Mouse (Mus musculus): ENCODE measurements around the gene Chd6. TPM values are rescaled to one million over a fixed set of nuclear protein-coding genes. Genes with fewer than 3 reads are reported as not detected.
"Not testable (repeated sequence)": the region's sequence is repeated elsewhere in the genome, so short reads cannot be mapped to it uniquely, and the experiment has no call there.

The Chd6 gene
- total RNA-seq, 1 experiment from 2014 or later, result 30.0 TPM

DNA sequence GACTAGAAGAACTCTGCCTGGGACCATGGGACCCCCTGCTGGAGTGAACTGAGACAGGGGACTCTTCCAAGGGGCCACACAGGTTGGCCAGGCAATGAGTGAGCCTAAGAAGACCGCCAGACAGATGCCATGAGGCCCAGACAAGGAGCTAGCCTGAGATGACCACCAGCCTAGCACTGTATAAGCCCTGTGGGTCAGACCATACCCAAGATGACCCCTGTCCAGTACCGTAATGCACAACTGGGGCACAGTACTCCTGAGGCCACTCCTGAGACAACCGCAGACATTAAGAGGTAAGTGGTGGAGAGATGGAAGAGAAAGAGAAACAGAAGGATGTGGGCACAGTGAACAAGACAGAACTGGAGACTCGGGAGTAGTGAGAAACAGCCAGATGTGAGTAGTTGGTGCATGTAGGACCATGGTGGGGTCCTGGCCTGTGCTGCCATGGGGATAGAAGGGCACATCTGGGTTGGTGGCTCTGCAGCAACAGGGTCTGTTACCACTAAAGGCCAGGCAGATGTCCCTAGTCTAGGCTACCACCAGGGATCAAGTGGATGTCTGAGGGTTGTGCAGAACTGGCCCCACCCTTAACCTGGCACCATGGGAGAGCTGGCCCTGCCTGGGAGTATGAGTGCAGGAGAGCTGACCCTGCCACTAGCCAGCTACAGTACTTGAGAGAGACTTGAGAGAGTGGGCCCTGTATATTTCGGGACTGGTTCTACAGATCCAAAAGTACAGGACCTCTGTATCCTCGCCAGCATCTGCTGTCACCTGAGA lies 111.7 kb downstream of the Chd6 start:
- ATAC-seq (replicated peaks; ENCODE audit: insufficient number of reproducible peaks, low FRiP score, low TSS enrichment, poor library complexity, severe bottlenecking), result 0 out of 2 replicates have a peak, but pooled peaks have one; percentile 31

DNA sequence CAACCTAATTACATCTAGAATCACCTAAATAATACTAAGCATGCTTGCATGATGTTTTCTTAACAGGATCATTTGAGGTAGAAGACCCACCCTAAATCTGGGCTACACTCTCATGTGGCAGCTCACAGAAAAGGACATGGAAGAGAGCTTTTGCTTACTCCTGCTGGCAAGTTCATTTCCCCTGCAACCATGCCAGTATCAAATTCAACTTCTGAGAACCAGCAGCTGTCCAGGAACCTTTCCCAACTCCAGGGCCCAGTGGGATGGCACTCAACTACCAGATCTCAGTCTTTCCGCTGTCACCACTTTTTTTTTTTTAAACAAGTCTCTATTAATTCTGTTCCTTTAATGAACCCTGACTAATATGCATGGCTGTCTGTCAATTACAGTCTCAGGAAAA lies 114.7 kb downstream of the Chd6 start:
- ATAC-seq (replicated peaks; ENCODE audit: insufficient number of reproducible peaks, low FRiP score, low TSS enrichment, poor library complexity, severe bottlenecking), result no peak

DNA sequence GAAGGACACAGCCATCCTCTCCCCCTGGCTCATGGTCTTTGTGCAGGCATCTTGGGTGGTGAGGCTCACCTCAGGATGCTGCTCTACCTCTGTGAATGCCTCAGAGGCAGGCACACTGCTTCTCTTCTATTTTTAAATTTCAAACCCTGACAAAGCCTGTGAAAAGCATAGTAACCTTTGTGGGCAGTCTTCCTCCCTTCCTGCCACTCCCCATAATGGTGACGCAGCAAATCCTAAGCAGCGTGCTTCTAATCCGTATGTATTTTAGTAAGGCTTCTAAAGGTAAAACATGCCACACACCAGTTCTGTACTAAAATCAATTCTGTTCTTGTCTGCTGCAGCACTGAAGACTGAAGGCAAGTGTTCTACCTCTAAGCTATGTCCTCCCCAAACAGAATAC lies 116.4 kb downstream of the Chd6 start:
- no peak for ATAC-seq (replicated peaks; ENCODE audit: insufficient number of reproducible peaks, low FRiP score, low TSS enrichment, poor library complexity, severe bottlenecking)

DNA sequence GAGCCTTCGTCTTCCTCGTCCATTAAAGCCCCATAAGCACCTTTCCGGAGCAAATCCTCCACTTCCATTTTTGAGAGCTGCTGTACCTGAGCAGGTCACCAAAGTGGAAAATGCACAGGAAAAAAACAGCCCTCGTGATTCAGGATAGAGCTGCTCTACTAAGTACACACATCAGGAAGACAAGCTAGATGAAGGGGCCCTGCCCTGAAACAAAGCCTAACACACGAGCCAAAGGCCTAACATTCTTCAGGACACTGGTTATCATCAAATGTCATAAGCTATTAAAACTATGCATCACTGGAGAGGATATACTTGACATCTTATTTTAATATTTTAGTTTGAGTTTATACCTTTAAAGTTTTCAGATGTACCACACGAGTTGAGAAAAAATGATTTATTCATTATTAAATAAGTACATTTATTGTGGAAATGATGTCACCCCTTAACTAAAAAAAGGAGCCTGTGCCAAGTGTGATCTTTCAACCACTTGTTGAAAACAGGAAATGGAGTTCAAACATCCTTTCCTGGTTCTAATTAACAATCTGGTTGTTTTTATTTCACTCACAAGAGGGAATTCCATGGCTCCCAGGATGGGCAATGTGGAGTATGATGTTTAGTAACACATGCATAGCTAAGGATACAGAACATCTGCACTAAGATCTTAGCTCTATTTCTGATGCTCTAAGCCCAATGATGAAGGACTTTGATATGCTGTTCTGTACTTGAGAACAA lies 118.4 kb downstream of the Chd6 start:
- ATAC-seq (replicated peaks; ENCODE audit: insufficient number of reproducible peaks, low FRiP score, low TSS enrichment, poor library complexity, severe bottlenecking), result no peak

DNA sequence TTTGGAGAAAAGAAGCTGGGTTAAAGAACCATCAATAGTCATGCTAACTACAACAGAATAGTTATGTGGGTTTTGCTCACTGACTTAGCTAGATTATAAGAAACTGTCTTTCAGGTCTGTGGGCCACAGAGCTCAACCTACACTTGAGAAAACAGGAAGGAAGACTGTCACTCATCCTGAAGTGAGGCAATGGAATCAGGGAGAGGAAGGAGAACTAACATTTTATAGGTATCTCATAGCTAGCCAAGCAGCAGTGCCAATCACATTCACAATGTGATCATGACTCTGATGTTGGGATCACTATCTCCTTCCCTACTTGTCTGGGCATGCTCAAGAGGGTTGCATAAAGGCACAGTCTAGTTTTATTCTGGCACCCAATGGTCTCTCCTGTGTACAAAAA lies 121.4 kb downstream of the Chd6 start:
- ATAC-seq (replicated peaks; ENCODE audit: insufficient number of reproducible peaks, low FRiP score, low TSS enrichment, poor library complexity, severe bottlenecking), result no peak

DNA sequence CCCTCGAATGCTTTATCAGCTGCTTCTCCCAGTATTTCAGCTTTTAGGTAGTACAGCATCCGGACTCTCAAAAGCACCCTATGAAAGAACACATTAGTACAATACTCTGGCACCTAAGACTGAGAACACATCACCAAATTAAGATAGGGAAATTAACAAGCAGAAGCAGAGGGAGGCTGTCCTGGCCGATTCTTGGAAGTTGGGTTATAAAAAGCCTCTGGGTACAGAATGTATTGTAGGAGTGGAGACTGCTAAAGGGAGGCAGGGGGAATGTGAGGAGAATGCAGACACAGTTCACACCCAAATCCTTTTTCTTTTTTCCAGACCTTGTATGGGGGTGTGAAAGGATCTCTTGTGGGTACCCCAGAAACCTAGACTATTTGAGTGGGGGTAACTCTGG lies 126.2 kb downstream of the Chd6 start:
- no peak for ATAC-seq (replicated peaks; ENCODE audit: insufficient number of reproducible peaks, low FRiP score, low TSS enrichment, poor library complexity, severe bottlenecking)

DNA sequence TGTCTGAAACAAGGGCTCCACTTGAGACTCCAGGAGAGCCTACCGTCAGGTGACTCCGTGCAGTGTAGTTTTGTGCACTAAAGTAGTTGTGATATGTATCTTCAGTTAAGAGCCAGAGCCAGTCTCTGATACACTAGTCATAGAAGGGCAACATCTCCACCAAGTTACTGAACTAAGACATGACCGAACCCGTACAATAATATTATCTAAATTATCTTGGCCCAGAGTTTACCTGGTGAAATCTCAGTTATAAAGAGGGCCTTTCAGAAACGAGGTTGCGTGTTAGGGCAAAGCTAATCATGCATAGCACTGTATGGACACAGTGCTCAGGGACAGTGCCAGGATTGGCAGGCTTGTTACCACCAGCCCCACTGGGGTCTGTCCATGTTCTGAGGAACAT lies 127.1 kb downstream of the Chd6 start:
- no peak for ATAC-seq (replicated peaks; ENCODE audit: insufficient number of reproducible peaks, low FRiP score, low TSS enrichment, poor library complexity, severe bottlenecking)

DNA sequence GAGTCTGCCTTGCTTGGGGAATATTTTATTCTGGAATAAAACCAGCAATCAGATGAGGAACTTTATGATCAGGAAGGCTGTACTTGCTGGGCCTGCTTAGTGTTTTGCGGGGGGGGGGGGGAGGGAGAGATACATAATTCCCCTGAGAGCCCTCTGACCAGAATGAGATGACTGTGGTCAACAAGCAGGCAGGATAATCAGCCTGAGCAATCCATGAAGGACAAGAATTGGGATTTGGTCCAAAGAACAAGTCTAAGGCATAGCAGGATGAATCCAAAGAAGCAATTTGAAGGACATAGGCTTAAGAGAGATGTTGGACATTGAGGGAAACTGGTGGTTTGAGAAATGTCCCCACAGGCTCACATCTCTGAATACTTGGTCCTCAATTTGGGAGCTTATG lies 130.2 kb downstream of the Chd6 start:
- no peak for ATAC-seq (replicated peaks; ENCODE audit: insufficient number of reproducible peaks, low FRiP score, low TSS enrichment, poor library complexity, severe bottlenecking)

DNA sequence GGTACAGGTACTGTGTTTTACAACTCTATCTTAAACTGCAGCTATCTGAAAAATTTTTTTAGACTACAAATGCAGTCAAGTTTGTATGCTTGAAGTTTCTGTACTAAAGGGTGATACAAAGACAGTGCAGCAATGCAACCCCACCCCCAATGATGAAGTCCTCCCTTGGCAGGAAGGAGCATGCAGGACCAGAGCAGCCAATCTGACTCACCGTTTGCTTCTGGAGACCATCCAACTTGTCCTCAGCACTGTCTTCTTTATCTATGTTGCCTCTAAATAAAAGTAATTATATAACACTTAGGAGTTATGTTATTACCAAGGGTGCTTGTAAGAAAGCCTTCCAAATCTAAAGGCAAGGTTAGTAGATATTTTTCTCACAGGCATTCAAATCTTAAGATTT lies 131.6 kb downstream of the Chd6 start:
- no peak for ATAC-seq (replicated peaks; ENCODE audit: insufficient number of reproducible peaks, low FRiP score, low TSS enrichment, poor library complexity, severe bottlenecking)

DNA sequence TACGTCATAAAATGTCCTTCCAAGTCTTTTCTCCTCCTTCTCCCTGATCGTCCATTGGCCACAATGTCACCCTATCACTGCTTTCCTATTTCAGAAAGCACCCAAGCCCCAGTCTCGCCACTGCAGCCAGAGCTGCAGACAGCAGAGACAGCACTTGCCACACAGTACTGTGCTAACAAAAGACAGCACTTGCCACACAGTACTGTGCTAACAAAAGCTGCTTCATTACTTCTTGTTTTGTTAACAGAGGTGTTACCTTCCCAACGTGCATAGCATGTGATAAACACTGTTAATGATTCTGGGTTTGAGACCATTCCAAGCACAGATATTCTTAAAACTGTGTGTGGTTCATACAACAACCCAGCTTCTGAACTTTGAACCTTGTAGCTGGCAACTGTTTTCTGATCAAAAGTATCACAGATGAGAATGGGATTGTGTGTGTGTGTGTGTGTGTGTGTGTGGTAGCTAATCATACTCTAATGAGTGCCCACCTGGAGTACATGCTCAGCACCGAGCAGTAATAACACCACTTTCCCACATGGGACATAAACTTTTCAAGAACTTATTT lies 135.1 kb downstream of the Chd6 start:
- no peak for ATAC-seq (replicated peaks; ENCODE audit: insufficient number of reproducible peaks, low FRiP score, low TSS enrichment, poor library complexity, severe bottlenecking)

DNA sequence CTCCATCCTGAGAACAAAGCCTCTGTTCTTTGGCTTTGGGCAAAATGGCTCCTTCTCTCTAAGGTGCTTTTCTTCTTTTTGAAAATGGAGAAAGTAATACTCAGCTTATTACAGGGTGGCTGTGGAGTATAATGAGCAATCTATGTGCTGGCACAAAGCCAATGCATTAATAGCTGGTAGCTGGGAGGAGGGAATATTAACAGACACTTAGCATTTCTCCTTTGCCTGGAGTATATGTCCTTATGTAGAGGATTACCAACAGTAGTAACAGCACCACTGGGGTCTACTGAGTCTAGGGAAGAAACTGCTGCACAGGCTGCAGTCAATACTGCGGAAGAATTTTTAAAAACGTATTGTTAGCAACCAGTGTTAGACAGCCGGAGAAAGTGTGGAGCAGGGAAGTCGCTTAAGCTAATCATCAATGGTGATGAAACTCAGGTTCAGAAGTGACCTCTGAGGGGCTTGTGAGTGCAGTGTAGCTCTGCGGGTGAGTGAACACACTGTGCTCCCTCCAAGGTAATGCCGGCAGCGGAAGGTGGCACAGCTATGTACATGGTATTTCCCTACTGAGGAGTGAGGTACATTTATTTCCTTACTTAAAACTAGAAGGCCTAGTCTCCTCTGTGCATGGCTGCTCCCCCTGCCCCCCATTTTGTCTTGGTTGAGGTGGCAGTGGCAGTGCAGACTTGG lies 136.6 kb downstream of the Chd6 start:
- ATAC-seq (replicated peaks; ENCODE audit: insufficient number of reproducible peaks, low FRiP score, low TSS enrichment, poor library complexity, severe bottlenecking), result no peak

DNA sequence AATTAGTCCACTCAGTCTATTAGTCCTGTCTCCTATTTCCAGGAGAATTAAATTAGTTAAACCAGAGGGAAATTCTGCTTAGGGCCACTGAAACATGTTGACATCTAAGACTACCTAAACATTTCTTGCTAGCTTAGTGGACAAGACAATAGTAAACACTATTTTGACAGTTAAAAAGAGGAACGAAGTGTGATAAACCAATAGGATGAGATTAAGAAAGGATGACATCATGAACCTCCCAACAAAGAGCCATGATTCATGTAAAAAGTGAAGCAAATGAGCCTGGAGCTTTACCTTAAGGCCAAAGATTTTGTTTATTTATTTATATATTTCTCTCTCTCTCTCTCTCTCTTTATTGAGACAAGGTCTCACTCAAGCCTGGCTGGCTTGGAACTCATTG lies 146.7 kb downstream of the Chd6 start:
- no peak for ATAC-seq (replicated peaks; ENCODE audit: insufficient number of reproducible peaks, low FRiP score, low TSS enrichment, poor library complexity, severe bottlenecking)

DNA sequence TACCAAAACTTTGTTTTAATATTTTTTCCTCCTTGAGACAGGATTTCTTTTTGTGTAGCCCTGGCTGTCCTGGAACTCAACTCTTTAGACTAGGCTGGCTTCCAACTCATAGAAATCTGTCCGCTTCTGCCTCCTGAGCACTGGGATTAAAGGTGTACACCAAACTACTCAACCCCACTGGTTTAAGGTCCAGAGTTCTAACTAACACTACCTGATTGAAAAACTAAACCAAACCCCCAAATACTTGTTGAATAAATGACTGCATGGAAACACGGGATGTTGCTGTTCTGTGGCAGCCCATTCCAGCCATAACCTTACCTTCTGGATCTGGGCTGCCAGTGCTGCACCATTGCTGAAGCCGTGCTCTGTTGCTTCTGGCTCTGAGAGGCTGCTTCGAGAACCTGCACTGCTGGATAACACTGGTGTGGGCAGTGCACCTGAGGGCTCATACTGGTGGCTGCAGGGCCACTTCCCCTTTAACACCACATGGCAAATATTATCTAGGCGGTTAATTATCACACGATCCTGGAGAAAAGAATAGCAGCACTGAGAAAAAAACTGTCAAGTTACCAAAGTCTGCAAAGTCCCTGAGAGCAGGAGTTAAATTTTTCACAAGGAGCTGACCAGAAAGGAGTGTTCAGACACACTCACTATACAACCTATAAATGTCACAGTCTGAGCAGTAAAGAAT lies 147.8 kb downstream of the Chd6 start:
- no peak for ATAC-seq (replicated peaks; ENCODE audit: insufficient number of reproducible peaks, low FRiP score, low TSS enrichment, poor library complexity, severe bottlenecking)

DNA sequence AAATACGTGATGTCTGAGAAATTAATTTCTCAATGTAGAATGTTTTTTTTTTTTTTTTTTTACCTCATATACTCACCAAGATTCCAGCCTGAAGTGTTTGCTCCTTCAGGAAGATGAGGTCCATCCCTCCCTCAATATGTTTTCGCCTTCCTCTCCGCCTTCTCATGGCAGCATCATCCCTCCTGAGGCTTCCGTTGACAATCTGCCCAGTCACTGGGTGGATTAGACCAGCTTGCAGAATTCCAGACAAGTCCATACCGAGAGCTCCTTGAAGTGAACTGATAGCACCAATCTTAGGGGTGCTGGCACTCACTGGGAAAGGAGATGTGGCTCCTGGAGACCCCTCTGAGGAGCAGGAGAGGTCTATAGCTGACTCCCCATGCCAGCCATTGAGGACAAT lies 149.0 kb downstream of the Chd6 start:
- ATAC-seq (replicated peaks; ENCODE audit: insufficient number of reproducible peaks, low FRiP score, low TSS enrichment, poor library complexity, severe bottlenecking), result no peak

DNA sequence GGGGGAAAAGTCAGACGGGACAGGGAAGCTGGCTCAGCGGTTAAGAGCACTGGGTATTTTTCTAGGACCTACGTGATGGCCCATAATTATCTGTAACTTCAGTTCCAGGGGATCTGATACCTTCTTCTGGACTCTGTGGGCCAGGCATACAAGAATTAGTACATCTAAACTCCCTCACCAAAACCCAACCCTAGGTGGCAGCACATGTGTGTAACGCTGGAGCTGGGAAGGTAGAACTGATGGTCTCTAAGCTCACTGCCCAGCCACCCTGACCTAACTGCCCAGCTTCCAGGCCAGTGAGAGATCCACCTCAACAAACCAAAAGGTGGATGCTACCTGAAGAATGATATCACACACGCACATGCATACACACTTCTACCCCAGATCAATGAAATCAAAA lies 150.1 kb downstream of the Chd6 start:
- ATAC-seq (replicated peaks; ENCODE audit: insufficient number of reproducible peaks, low FRiP score, low TSS enrichment, poor library complexity, severe bottlenecking), result no peak

DNA sequence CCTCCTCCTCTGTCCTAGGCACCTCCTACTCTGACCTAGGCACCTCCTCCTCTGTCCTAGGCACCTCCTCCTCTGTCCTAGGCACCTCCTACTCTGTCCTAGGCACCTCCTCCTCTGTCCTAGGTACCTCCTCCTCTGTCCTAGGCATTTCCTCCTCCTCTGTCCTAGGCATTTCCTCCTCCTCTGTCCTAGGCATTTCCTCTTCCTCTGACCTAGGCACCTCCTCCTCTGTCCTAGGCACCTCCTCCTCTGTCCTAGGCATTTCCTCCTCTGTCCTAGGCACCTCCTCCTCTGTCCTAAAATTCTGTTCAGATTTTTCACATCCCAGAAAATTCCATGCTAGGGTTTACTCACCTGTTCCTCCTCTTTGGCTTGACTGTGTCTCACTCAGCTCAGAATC lies 151.1 kb downstream of the Chd6 start:
- not testable (repeated sequence) for ATAC-seq (replicated peaks; ENCODE audit: insufficient number of reproducible peaks, low FRiP score, low TSS enrichment, poor library complexity, severe bottlenecking)

DNA sequence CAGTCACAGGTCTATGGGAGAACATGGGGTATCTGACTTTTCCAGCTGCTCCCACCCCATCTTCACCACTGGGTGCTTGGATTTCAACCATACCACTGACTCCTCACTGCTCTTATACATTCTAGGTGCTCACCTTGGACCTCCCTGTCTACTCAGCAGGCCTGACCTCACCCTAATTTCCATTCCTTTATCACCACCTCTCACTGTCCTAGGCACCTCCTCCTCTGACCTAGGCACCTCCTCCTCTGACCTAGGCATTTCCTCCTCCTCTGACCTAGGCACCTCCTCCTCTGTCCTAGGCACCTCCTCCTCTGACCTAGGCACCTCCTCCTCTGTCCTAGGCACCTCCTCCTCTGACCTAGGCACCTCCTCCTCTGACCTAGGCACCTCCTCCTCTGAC lies 151.6 kb downstream of the Chd6 start:
- not testable (repeated sequence) for ATAC-seq (replicated peaks; ENCODE audit: insufficient number of reproducible peaks, low FRiP score, low TSS enrichment, poor library complexity, severe bottlenecking)

DNA sequence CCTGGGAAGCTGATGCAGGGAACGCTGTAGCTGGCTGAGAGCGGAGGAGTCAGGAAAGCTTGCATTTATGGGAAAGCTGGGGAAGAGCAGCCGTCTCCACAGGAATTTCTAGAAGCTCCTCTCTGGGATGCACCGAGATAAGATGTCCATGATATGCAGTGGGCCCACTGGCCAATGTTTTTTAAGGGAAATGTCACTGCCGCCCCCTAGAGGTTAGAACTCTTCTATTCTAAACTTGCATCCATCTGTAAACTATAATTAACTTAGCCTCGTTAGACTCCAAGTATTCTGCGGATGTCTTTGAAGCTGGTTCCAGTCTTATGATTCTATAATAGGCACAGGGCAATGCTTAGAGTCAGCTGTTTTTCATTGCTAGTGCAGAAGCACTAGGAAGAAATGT lies 153.5 kb downstream of the Chd6 start:
- ATAC-seq (replicated peaks; ENCODE audit: insufficient number of reproducible peaks, low FRiP score, low TSS enrichment, poor library complexity, severe bottlenecking), result no peak

DNA sequence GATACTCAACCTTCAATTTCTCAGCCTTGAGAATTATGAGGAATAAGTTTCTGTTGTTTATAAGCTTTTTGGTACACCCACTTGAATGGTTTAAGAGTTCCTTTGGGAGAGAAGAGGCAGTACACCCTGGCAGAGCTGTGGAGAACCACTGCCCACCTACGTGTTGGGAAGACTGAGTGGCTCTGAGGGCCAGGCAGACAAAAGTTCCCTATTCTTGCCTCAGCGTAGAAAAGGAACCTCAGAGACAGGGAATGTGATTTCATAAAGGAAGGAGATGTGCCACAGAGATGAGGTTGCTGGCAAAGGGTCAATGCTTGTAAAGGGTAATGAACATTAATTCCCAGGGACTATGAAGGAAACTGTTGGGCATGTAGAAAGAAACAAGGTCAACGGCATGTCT lies 154.3 kb downstream of the Chd6 start:
- no peak for ATAC-seq (replicated peaks; ENCODE audit: insufficient number of reproducible peaks, low FRiP score, low TSS enrichment, poor library complexity, severe bottlenecking)

All from monocyte, adult 5-6 weeks (primary cell).